Mouse (Mus musculus) cerebellum, adult 9-10 months (tissue): ENCODE measurements at regions not wholly inside any gene's neighbourhood (a gene's known extent, or its start where the extent isn't known, plus 50 kb on each side); places are given as distances from the start of the nearest gene placed in this dataset.

Experiments
- DNase-seq: peaks from one replicate; pipeline ENCODE4 v3.0.0; 2022

GRCm38 (mm10) chr12:77667151-77667874 is 429.4 kb downstream of the Fut8 start:
- no peak for DNase-seq

DNA sequence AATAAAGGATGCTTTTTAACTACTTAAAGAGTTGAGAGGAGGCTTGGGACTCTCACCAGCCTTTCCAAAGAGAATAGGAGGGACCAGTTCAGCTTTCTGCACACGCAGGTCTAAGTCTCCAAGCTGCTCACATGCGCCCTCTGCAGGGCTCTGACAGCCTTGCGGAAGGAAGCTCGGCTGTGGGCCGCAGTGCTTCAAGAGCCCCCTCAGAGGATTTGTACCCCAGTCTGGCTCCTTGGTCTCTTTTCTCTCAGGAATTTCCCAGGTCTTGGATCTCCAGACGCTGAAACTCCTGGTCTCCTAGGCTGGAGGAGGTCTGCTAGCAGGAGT is 429.9 kb downstream of the Fut8 start:
- DNase-seq = peak; percentile 79

DNA sequence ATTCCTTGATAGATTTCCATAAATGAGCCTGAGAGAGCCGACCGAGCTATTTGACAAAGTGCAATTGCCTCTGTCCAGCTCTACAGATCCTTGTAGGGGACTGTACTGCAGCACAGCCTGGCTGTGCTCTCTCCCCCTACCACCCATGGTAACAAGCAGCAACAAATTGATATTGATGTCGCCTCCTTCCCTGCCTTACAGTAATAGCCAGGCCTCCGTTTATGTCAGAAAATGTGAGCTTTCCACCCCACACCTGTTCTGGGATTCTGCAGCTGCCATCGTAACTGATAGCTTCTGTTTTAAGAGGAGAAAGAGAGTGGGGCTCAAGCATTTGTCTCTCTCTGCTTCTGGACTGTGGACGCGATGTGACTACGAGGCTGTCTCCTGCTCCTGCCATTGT is 432.6 kb downstream of the Fut8 start:
- no peak for DNase-seq

DNA sequence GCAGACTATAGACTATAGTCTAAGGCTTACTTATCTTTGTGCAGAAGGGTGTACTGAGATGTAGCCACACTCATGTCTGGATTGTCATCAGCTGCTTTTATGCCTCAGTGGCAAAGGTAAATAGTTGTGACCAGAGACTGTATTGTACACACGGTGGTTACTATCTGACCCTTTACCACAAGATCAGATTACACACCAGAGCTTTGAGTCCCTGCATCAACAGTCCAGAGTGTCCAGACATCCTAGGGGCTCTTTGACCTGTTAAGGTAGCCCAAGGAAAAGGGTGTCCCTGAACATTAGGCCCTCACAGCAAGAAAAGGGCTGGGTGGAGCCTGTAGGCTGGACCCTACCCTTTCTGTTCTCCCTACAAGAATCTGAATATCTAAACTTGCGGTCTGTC is 436.4 kb downstream of the Fut8 start:
- DNase-seq = no peak

DNA sequence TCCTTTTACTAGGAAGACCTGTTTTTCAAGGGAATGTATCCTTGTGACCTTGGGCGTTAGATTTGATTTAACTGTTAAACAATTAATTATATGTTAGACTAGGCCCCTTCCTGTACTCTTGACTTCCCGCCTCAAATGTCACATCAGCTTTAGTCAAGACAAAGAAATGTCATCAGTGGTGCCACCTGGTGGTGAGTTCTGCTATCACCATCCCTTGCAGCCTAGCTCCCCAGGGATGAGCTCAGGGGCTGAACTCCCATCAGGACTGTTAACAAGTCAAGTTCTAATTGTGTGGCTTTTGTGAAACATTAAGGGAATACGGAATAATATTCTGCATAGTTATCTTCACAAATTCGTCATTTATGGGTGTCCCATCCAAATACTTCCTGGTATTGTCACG is 436.8 kb downstream of the Fut8 start:
- DNase-seq = peak; percentile 53

DNA sequence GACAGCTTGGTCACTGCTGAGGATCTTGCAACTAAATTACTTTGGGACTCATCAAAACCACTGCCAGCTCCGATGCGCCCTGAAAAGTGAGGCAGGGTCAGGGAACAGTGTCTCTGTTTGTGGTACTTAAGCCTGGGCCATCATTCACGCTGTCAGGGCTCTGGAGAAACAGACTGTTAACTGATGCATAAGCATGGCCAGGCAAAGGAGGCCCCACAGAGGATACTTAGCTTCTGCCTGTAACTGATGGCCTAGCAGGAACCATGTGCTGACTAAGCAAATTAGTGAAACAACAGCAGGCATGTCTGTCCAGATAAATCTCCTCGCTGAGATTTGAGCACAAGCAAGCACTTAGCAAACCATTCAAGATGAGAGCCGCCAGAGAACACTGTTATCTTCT is 440.1 kb downstream of the Fut8 start:
- DNase-seq = no peak

- DNase-seq = peak; percentile 24
Observed at GRCm38 (mm10) chr12:77694101-77694500, 456.2 kb downstream of the Fut8 start.

- DNase-seq = peak; percentile 53
Observed at GRCm38 (mm10) chr12:77696039-77696631, 458.2 kb downstream of the Fut8 start.

- DNase-seq = no peak
Observed at GRCm38 (mm10) chr12:77696662-77697061, 458.7 kb downstream of the Fut8 start.

- DNase-seq = no peak
Observed at GRCm38 (mm10) chr12:77698088-77698487, 460.2 kb downstream of the Fut8 start.

- DNase-seq = no peak
Observed at GRCm38 (mm10) chr12:77699896-77700605, 462.1 kb downstream of the Fut8 start.

DNA sequence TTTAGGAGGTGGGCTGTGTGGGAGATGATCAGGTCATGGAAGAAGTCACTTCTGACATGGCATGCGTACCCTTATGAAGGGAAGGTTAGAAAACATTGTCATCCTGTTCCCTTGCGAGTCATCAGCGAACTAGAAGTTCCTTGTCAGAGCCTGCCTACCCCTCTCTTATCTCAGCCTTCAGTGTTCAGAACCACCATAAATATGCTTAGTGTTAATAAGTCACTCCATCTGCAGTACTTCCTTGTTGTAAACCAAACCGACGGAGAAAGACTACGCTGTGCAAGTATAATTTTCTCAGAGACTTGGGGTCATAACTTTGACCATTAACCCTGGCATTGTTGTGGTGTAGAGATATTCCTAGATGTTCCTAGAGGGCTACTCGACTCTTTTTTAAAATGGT is 477.6 kb downstream of the Fut8 start:
- DNase-seq = no peak

GRCm38 (mm10) chr12:77715979-77716378 is 478.1 kb downstream of the Fut8 start:
- no peak for DNase-seq

GRCm38 (mm10) chr12:77727766-77728165 is 466.3 kb upstream of the Gm6657 start:
- DNase-seq = no peak

GRCm38 (mm10) chr12:77739047-77739760 is 454.8 kb upstream of the Gm6657 start:
- peak; percentile 13 for DNase-seq

DNA sequence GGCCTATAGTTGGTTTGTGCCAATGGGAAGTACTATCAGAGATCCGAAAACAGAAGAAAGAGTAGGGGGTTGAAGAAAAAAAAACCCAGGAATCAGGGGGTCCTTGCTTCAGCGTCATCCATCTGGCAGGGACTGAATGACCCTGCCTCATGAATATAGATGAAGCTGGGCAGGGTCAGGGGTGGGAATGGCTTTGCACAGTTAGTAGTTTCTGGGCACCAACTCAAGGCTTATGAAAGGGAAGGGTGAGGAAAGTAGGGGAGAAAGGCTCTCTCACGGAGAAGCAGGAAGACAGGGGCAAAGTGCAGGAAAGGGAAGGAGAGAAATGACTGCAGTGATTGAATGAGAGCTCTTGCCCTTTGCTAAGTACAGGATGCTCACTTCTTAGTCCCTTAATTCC is 451.3 kb upstream of the Gm6657 start:
- no peak for DNase-seq

DNA sequence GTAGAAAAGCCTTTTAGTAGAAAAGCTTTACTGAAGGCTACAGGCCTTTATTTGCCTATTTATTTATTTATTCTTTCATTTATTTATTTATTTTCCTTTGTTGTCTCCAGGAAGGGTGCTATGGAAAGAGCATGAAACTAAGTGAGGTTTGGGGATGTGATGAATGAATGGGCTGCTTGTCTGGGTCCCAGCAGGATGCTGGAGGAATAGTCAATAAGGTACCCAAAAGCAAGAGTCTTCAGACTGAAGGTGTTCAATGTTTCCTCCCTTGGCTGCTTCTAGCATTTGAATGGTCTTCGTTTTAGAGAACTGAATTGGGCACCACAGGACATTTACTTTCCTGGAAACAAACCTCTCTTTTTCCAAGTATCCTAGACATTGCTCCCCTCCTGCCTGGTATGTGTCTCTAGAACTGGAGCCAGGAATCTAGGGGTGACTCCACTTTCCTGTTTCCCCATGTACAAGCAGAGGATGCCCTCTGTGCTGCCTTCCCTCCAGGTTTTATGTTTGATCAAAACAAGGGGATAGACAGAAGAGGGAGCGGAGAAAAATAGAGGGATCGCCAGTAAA is 444.5 kb upstream of the Gm6657 start:
- no peak for DNase-seq

- no peak for DNase-seq
Observed at GRCm38 (mm10) chr12:77752181-77752580, 441.9 kb upstream of the Gm6657 start.

GRCm38 (mm10) chr12:77756021-77756420 is 438.0 kb upstream of the Gm6657 start:
- DNase-seq = no peak

DNA sequence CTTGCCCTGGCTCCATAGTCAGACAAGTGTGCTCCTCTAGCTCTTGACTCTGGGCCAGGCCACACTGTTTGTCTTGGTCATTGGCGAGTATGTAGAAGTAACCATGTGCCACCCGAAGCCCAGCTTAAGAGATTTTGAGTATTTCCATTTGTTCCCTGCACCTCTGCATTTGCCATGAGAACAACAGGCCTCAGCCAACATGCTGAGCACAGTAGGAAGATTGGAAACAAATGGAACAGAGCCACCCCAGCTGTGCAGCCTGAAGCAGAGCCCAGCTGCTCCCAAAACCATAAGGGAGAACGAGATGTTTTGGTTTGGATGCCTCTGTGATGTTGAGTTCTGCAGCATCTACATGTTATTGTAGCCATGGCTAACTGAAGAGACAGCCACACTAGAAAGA is 433.1 kb upstream of the Gm6657 start:
- no peak for DNase-seq

DNA sequence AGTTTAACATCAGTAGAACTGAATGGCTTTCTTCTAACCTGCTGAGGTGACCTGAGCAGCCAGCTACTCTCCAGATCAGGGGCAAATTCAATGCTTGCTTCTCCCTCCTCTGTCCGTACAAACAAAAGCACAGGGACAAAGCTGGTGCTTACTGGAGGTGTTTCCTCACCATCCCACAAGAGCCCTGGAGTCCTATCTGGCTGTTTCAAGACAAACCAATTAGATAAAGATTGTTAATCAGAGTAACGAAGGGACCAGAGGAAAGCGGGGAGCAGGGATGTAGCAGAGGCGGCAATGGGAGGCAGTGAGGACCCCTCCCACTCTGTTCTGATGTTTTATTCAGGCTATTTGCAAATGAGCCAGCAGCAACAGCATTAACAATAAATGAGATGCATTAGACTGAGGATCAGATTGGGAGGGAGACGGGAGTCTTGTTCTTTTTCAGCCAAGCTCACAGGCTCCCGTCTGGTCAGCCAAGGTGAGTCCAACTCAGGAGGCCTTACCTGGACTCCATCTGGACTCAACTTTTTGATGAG is 418.0 kb upstream of the Gm6657 start:
- DNase-seq = no peak

DNA sequence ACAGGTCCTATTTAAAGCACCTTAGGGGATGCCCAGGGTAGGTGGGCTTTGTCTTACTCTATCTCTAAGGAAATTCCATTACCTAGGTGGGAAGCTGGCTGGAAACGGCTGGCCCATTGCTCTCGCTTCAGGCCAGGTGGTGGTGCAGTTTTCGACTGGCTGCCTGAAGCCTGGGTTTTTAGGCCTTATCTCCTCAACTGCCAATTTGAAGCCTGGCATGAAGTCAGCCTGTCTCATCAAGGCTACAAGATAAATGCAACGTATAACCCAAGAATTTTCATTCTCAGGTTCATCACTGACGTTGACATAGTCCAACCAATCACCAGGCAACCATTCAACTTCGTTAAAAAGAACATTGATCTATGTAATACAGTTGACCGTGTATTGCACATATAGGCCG is 417.3 kb upstream of the Gm6657 start:
- no peak for DNase-seq
